In genomic region chr12:84174871-84175270, GRCm38 (mm10) we compare ENCODE assay signal across 8 mouse cellular contexts. TPM values are rescaled to one million over a fixed set of nuclear protein-coding genes. Genes with fewer than 3 reads are reported as not detected.
A peak's percentile ranks its signal among the peaks of the same experiment; 100 is the strongest.
DNase-seq lines count a peak whose midpoint lies in the region; ATAC-seq and TF ChIP-seq lines count a peak whose summit lies in the region.

No protein-coding gene starts in this region.

- H3K4me1 ChIP-seq in hindbrain, embryonic 14.5 days (replicated peaks; ENCODE audit: control insufficient read depth, insufficient read depth, low read length), result peaks cover 33% of the 10 kb centered on the region
- peaks cover 26% of the 10 kb centered on the region for H3K4me1 ChIP-seq in neural tube, embryonic 14.5 days (ENCODE audit: control insufficient read depth, insufficient read depth, low read length)

- no peaks in the 10 kb centered on the region for H3K27me3 ChIP-seq in hindbrain, embryonic 14.5 days (ENCODE audit: control insufficient read depth, insufficient read depth, low read length)
- no peaks in the 10 kb centered on the region for H3K27me3 ChIP-seq in neural tube, embryonic 14.5 days (ENCODE audit: control insufficient read depth, insufficient read depth, low read length)

- no peaks in the 10 kb centered on the region for H3K9me3 ChIP-seq in hindbrain, embryonic 14.5 days (ENCODE audit: control insufficient read depth, low read length)
- H3K9me3 ChIP-seq in neural tube, embryonic 14.5 days (ENCODE audit: control insufficient read depth, low read length), result no peaks in the 10 kb centered on the region

- DNase-seq in layer of hippocampus, adult 2 months (ENCODE audit: low spot score in 2 of 2), result no peak
- no peak for DNase-seq in layer of hippocampus, adult 11-12 months (ENCODE audit: low spot score)
- no peak for DNase-seq in hindbrain, embryonic 14.5 days (ENCODE audit: low spot score)
- DNase-seq in liver, result peak; percentile 71
- DNase-seq in left cerebral cortex, postnatal 25 days (ENCODE audit: low spot score in 2 of 2), result no peak
- no peak for DNase-seq in left cerebral cortex, adult 18-20 months (ENCODE audit: low spot score in 2 of 2)

- peak overlapping the region; percentile 61; the same call in 1 of the 2 replicates for H3K4me3 ChIP-seq in layer of hippocampus, adult 2 months
- H3K4me3 ChIP-seq in hindbrain, embryonic 14.5 days (replicated peaks; ENCODE audit: low read length), result no peak overlapping the region
- H3K4me3 ChIP-seq in neural tube, embryonic 14.5 days (ENCODE audit: low read depth, low read length), result no peak overlapping the region

- 0 out of 2 replicates have a peak overlapping the region, but pooled peaks have one; percentile 71 for H3K4me2 ChIP-seq in hindbrain, embryonic 14.5 days (replicated peaks)
- no peak overlapping the region for H3K4me2 ChIP-seq in neural tube, embryonic 14.5 days (ENCODE audit: low read depth, low read length)

- no peak for TF ChIP-seq CTCF in layer of hippocampus, adult 2 months (conservative IDR thresholded peaks at IDR 0.05)

- intact Hi-C loops in left cerebral cortex, postnatal 25 days (cut with DNase I), result loop anchor here (5.0 kb wide), 1 partner anchor 42 kb away; the partner anchor contains the start of gene Elmsan1

- peak overlapping the region; percentile 95 for H3K27ac ChIP-seq in layer of hippocampus, adult 2 months
- no peak overlapping the region for H3K27ac ChIP-seq in hindbrain, embryonic 14.5 days
- peak overlapping the region; percentile 93; the same call in 1 of the 2 replicates for H3K27ac ChIP-seq in neural tube, embryonic 14.5 days (ENCODE audit: low read depth, low read length)

- H3K36me3 ChIP-seq in hindbrain, embryonic 14.5 days (replicated peaks; ENCODE audit: control insufficient read depth, insufficient read depth), result peaks cover 27% of the 10 kb centered on the region
- peaks cover 8% of the 10 kb centered on the region; the same call in 1 of the 2 replicates for H3K36me3 ChIP-seq in neural tube, embryonic 14.5 days (ENCODE audit: control insufficient read depth, insufficient read depth, low read length)

- WGBS in hindbrain, embryonic 14.5 days, result 83% methylated on average over 6 of the region's 6 CpGs
- WGBS in neural tube, embryonic 14.5 days, result 89% methylated on average over 6 of the region's 6 CpGs

- H3K9ac ChIP-seq in hindbrain, embryonic 14.5 days, result no peak overlapping the region
- H3K9ac ChIP-seq in neural tube, embryonic 14.5 days (replicated peaks; ENCODE audit: low read depth, low read length), result no peak overlapping the region

- ATAC-seq in erythroid progenitor cell, adult 5-6 weeks (replicated peaks; ENCODE audit: low FRiP score, poor library complexity, severe bottlenecking), result peak; percentile 43
- ATAC-seq in hindbrain, embryonic 14.5 days (ENCODE audit: low FRiP score), result no peak
- no peak for ATAC-seq in neural tube, embryonic 14.5 days (ENCODE audit: low read depth)

RNA-seq across cellular contexts. Expression of gene Pnma1, which starts 26.6 kb away (rescaled TPM):
- total RNA-seq in layer of hippocampus, adult 2 months (2021), result 1 to 10 TPM; 2.8 to 3.8 TPM
- total RNA-seq in erythroid progenitor cell, adult 5-6 weeks (2015; ENCODE audit: low replicate concordance), result 8.4 and 11.9 TPM in 2 replicates
- total RNA-seq in erythroid progenitor cell, adult 5-6 weeks (2017; ENCODE audit: low replicate concordance), result 13.5 and 15.9 TPM in 2 replicates
- 3.2 and 4.1 TPM in 2 replicates for polyA plus RNA-seq in hindbrain, embryonic 14.5 days (2014; fragmentation: Nextera tagmentation; extraction: Ambion mirVana)
- 3.4 and 3.9 TPM in 2 replicates for polyA plus RNA-seq in neural tube, embryonic 14.5 days (2014; fragmentation: Nextera tagmentation; extraction: Ambion mirVana)
- 1 to 10 TPM; 4.9 to 5.2 TPM for total RNA-seq in left cerebral cortex, postnatal 25 days (2021)
- 1 to 10 TPM; 4.2 to 6.9 TPM for total RNA-seq in left cerebral cortex, adult 18-20 months (2021)

RNA-seq across cellular contexts. Expression of gene Elmsan1, which starts 43.8 kb away (rescaled TPM):
- total RNA-seq in layer of hippocampus, adult 2 months (2021), result 10 to 100 TPM; 24.6 to 27.2 TPM
- total RNA-seq in erythroid progenitor cell, adult 5-6 weeks (2015; ENCODE audit: low replicate concordance), result 20.9 and 23.5 TPM in 2 replicates
- 29.0 and 51.1 TPM in 2 replicates for total RNA-seq in erythroid progenitor cell, adult 5-6 weeks (2017; ENCODE audit: low replicate concordance)
- polyA plus RNA-seq in hindbrain, embryonic 14.5 days (2014; fragmentation: Nextera tagmentation; extraction: Ambion mirVana), result 4.4 and 4.8 TPM in 2 replicates
- polyA plus RNA-seq in neural tube, embryonic 14.5 days (2014; fragmentation: Nextera tagmentation; extraction: Ambion mirVana), result 4.2 and 4.5 TPM in 2 replicates
- 10 to 100 TPM; 15.0 to 15.7 TPM for total RNA-seq in left cerebral cortex, postnatal 25 days (2021)
- total RNA-seq in left cerebral cortex, adult 18-20 months (2021), result 10 to 100 TPM; 18.2 to 19.8 TPM
